Mouse (Mus musculus) embryonic facial prominence, embryonic 12.5 days (tissue): ENCODE results near the gene Olfr1360. TPM values are rescaled to one million over a fixed set of nuclear protein-coding genes. Genes with fewer than 3 reads are reported as not detected.

Source experiments
- ATAC-seq: fragments of 200-750 bp; cut with Nextera tagmentation; 2 replicates; pipeline ENCODE4 v1.8.0; 2017; ENCODE audit not compliant: insufficient number of reproducible peaks, insufficient read depth, low FRiP score, low TSS enrichment
- H3K27ac ChIP-seq: fragments of 300-500 bp; sonication (generic); 2 replicates; pipeline ENCODE4 v1.5.1; 2016; ENCODE audit warnings: mild to moderate bottlenecking
- H3K27me3 ChIP-seq: fragments of 300-500 bp; sonication (generic); 2 replicates; pipeline ENCODE4 v1.6.1; 2016; ENCODE audit warnings: mild to moderate bottlenecking, moderate library complexity
- H3K36me3 ChIP-seq: fragments of 300-500 bp; sonication (generic); 2 replicates; pipeline ENCODE4 v1.6.1; 2016; ENCODE audit warnings: mild to moderate bottlenecking
- H3K4me1 ChIP-seq: fragments of 300-500 bp; sonication (generic); 2 replicates; pipeline ENCODE4 v1.6.1; 2016
- H3K4me2 ChIP-seq: fragments of 300-500 bp; sonication (generic); replicated peaks from 2 replicates; pipeline ENCODE4 v1.6.1; 2016; ENCODE audit warnings: mild to moderate bottlenecking, moderate library complexity
- H3K4me3 ChIP-seq: fragments of 300-500 bp; sonication (generic); 2 replicates; pipeline ENCODE4 v1.5.1; 2016; ENCODE audit warnings: mild to moderate bottlenecking
- H3K9ac ChIP-seq: fragments of 300-500 bp; sonication (generic); 2 replicates; pipeline ENCODE4 v1.6.1; 2016; ENCODE audit warnings: mild to moderate bottlenecking, moderate library complexity
- H3K9me3 ChIP-seq: fragments of 300-500 bp; sonication (generic); 2 replicates; pipeline ENCODE4 v1.6.1; 2016; ENCODE audit warnings: mild to moderate bottlenecking, moderate library complexity
- WGBS: fragments of 180-500 bp; shearing (Covaris S2); methylation state at CpG from one replicate; pipeline ENCODE4 v1.1.7; 2016; 5-methylcytosine and 5-hydroxymethylcytosine counted together
- polyA plus RNA-seq: library from polyadenylated mRNA; unstranded; fragments of >200 nt; fragmentation: Nextera tagmentation; extraction: Ambion mirVana; gene quantifications from 2 replicates; pipeline ENCODE4 v1.2.1, GENCODE M21; 2016

Gene Olfr1360
- polyA plus RNA-seq, 1 experiment from 2014 or later, result not detected

DNA sequence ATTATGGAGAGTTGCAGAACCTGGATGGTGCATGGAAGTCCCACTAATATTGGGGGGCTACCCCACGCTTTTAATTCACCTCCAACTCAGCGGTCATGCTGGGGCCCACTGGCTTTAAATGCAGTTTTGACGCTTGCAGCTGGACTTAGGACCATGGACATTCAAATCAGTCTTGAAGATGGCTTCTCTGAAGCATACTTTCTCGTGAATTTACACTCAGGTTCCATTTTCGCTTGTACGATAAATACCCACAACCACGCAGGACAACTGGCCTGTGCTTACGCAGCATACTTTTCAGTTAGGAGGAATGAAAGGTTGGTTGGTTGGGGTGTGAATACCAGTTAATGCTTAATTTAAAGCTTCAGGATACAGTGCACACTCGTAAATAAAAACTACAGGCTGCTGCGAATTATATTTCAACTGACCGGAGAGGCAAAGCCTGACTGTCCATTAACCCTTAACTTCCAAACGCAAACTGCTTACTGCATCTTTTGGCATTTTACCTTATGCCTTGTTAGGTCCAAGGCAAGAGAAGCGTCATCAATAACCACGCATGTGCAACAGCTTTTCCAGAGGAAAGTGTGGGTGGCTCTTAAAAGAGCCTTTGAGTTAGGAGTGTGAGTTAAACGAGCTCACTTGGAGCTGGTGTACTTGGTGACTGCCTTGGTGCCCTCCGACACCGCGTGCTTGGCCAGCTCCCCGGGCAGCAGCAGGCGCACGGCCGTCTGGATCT lies 38.1 kb upstream of the Olfr1360 start:
- no peak for ATAC-seq
- Histone ChIP-seq H3K27me3 (no peaks in the 10 kb centered on the region), H3K4me3 (peak overlapping the region; percentile 49), H3K9me3 (no peaks in the 10 kb centered on the region), H3K36me3 (no peaks in the 10 kb centered on the region), H3K4me2 (peak overlapping the region; percentile 85), H3K4me1 (peaks cover 19% of the 10 kb centered on the region), H3K27ac (peak overlapping the region; percentile 98), H3K9ac (peak overlapping the region; percentile 66)
- under 1% methylated on average over 22 of the region's 22 CpGs for WGBS

DNA sequence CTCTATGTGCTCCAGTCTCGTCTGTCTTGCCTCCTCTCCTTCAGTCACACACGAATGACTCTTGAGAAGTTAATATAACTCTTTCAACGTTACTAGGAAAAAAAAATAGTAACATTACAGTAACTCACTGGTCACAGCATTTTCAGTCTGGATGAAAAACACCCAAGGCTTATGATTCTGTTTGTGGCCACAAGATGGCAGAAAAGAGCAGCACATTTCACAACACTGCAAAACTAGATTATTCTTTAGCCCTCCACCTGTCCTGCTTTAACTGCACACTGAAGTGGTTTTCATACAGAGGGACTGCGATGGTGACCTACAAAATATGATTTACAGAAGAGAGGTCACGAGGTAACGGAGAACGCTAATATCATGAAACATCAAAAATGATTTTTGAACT lies 37.5 kb upstream of the Olfr1360 start:
- H3K9me3 ChIP-seq, result no peaks in the 10 kb centered on the region
- peak overlapping the region; percentile 66 for H3K9ac ChIP-seq
- WGBS, result under 1% methylated on average over 7 of the region's 7 CpGs
- no peaks in the 10 kb centered on the region for H3K27me3 ChIP-seq
- peak overlapping the region; percentile 49 for H3K4me3 ChIP-seq
- no peaks in the 10 kb centered on the region for H3K36me3 ChIP-seq
- H3K27ac ChIP-seq, result peak overlapping the region; percentile 98
- peak overlapping the region; percentile 85 for H3K4me2 ChIP-seq
- peaks cover 18% of the 10 kb centered on the region; the same call in 1 of the 2 replicates for H3K4me1 ChIP-seq
- no peak for ATAC-seq

DNA sequence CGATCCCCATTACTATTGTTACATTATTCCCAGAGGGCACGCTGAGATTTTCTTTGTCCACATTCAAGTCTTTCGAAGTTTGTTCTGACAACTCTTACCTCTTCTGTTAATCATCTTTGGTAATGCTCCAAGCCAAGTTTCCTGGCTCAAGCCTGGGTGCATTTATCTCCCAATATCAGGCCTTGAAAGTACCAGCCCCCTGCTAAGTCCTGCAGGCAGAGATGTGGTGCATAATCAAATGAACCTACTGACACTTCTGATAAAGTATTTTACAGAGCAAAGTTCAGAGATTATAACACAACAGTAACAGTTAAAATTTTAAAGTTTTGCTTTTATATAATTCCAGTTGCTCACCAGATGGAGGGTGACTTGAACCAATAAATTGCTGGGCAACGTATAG lies 34.5 kb upstream of the Olfr1360 start:
- Histone ChIP-seq H3K4me3 (peak overlapping the region; percentile 43), H3K4me2 (peak overlapping the region; percentile 53), H3K27me3 (no peaks in the 10 kb centered on the region), H3K36me3 (no peaks in the 10 kb centered on the region), H3K4me1 (peaks cover 7% of the 10 kb centered on the region; the same call in 1 of the 2 replicates), H3K27ac (no peak overlapping the region), H3K9me3 (no peaks in the 10 kb centered on the region), H3K9ac (peak overlapping the region; percentile 45)
- 34% methylated on average over 4 of the region's 4 CpGs for WGBS
- ATAC-seq, result no peak

DNA sequence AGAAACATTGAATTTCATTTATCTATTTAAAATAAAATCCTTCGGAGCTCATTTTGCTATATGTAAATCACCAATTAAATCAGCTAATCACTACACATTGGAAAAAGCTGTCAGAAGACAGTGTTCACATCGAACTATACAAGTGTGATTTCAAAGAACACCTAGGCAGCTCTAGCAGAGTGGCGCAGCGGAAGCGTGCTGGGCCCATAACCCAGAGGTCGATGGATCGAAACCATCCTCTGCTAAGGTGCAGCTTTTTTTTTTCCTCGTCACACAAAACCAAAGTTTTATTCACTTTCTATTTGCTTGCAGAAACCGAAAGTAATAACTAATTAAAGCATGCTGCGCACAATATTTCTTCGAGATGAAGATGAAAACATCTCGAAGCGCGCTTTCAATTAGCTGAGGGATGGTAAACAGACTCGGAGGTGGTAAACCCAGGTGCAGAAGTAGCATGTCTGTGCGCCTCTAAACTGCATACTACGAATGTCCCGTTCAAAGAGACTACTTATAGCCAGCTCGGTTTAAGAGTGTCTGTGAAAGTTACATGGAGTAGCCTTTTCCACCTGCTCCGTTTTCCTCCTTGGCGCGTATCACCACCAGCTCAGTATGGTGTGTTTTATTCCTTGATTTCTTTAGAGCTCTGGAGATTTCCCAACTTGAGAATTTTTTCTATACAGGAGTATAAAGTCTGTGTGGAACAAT lies 33.8 kb upstream of the Olfr1360 start:
- peak overlapping the region; percentile 53 for H3K4me2 ChIP-seq
- no peaks in the 10 kb centered on the region for H3K27me3 ChIP-seq
- H3K27ac ChIP-seq, result no peak overlapping the region
- H3K36me3 ChIP-seq, result no peaks in the 10 kb centered on the region
- no peaks in the 10 kb centered on the region for H3K9me3 ChIP-seq
- H3K4me3 ChIP-seq, result peak overlapping the region; percentile 43
- WGBS, result 2% methylated on average over 22 of the region's 22 CpGs
- 0 out of 2 replicates have a peak, but pooled peaks have one; percentile 54 for ATAC-seq
- peaks cover 7% of the 10 kb centered on the region; the same call in 1 of the 2 replicates for H3K4me1 ChIP-seq
- H3K9ac ChIP-seq, result peak overlapping the region; percentile 45

DNA sequence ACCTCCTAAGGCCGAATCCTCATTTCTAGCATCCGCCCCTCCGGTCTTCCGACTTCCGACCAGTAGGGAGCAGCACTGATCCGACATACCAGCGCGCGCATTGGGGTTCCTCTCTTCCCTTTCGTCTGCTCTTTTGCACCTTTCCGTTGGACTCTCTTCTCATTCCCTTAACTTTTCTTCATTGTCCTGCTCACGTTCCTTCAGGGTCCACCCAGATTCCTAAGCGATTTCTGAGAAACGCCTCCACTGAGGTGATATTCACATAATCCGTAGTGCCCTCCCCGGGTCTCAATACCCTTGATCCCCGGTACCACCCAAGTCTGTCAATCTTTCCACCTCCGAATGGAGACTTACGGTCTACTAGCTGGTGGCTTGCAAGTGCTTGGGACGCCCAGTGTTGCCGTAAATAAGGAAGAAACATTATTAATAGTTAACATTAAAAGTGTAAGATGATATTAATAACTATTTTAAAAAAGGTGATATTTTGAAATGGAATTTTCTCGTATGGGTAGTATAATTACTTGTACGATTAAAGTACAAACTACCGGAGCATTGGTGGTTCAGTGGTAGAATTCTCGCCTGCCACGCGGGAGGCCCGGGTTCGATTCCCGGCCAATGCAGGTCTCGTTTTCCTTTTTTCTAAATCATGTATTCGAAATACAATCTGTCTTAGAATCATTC lies 33.0 kb upstream of the Olfr1360 start:
- no peaks in the 10 kb centered on the region for H3K36me3 ChIP-seq
- H3K27ac ChIP-seq, result peak overlapping the region; percentile 73
- H3K27me3 ChIP-seq, result no peaks in the 10 kb centered on the region
- peak overlapping the region; percentile 32 for H3K4me2 ChIP-seq
- peak overlapping the region; percentile 52 for H3K9ac ChIP-seq
- peak overlapping the region; percentile 58 for H3K4me3 ChIP-seq
- H3K4me1 ChIP-seq, result peaks cover 4% of the 10 kb centered on the region; the same call in 1 of the 2 replicates
- WGBS, result under 1% methylated on average over 32 of the region's 32 CpGs
- H3K9me3 ChIP-seq, result no peaks in the 10 kb centered on the region
- ATAC-seq, result peak; percentile 73

DNA sequence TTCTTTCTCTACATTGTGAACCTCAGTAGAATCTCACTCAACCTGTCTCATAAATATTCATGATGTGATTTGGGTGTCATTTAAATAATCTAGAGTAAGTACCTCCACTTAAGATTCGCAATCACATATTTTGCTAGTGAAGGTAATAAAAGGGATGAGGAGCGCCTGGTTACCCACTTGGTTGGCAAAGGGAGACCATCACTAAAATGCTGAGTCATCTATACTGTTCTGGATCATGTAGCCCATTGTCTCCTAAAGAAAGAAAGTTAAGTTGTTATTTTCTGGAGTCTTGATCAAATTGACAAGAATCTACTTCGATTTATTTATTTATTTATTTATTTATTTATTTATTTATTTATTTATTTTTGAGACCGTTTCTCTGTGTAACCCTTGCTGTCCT lies 29.5 kb upstream of the Olfr1360 start:
- H3K4me3 ChIP-seq, result no peak overlapping the region
- H3K4me2 ChIP-seq, result no peak overlapping the region
- H3K27ac ChIP-seq, result no peak overlapping the region
- H3K36me3 ChIP-seq, result no peaks in the 10 kb centered on the region
- ATAC-seq, result no peak
- no peaks in the 10 kb centered on the region for H3K9me3 ChIP-seq
- H3K4me1 ChIP-seq, result no peaks in the 10 kb centered on the region
- H3K9ac ChIP-seq, result no peak overlapping the region
- WGBS, result 77% methylated on average over 4 of the region's 4 CpGs
- no peaks in the 10 kb centered on the region for H3K27me3 ChIP-seq

DNA sequence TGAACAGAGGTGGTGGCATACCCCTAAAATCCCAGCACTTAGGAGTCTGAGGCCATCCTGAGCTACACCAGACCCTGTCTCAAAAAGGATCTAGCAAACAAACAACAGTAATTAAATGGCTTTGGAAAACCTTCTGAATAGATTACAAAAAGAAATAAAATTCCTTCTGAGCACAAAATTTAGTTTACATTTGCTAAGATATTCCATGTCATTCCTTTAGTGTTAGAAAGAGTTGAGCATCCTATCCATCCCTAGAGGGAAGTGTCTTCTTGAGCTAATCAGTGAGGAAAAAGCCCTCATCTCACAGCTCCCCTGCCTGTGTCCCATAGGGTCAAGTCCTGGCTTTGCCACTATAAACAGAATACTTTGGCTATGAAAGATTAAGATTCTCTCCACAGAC lies 20.6 kb upstream of the Olfr1360 start, which contains the start of gene Olfr1359:
Olfr1359 (plus strand) TSS at position 301 of the 400 bp plus-strand sequence.
- Histone ChIP-seq H3K27ac (no peak within 1 kb of the TSS), H3K36me3 (no peaks in the 10 kb centered on the region), H3K9ac (no peak within 1 kb of the TSS), H3K4me3 (no peak within 1 kb of the TSS), H3K27me3 (no peaks in the 10 kb centered on the region), H3K4me2 (no peak within 1 kb of the TSS), H3K9me3 (no peaks in the 10 kb centered on the region), H3K4me1 (no peaks in the 10 kb centered on the region)
- ATAC-seq, result no peak

DNA sequence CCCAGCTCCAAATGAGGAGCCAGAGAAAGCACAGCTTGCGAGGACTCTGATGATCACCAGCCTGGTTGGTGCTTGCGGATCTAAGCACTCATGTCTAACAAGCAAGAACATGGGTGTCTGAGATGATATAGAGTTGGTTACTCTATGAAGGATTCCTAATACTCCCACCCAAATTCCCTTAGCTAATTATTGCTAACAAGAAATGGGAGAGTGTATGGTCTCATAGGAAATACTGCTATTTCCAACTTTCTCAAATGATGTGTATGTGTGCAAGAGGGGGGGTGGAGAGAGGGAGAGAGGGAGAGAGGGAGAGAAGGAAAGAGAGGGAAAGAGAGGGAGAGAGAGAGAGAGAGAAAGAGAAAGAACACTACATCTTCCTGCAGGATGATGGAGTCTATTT lies 13.9 kb downstream of the Olfr1360 start, which contains the start of gene Olfr1361:
Olfr1361 (minus strand) TSS at position 101 of the 400 bp plus-strand sequence.
- Histone ChIP-seq H3K4me3 (no peak within 1 kb of the TSS), H3K27me3 (no peaks in the 10 kb centered on the region), H3K36me3 (no peaks in the 10 kb centered on the region), H3K9me3 (no peaks in the 10 kb centered on the region), H3K4me2 (no peak within 1 kb of the TSS), H3K4me1 (no peaks in the 10 kb centered on the region), H3K27ac (no peak within 1 kb of the TSS), H3K9ac (no peak within 1 kb of the TSS)
- WGBS, result 42% methylated on average over 2 of the region's 2 CpGs
- no peak for ATAC-seq

DNA sequence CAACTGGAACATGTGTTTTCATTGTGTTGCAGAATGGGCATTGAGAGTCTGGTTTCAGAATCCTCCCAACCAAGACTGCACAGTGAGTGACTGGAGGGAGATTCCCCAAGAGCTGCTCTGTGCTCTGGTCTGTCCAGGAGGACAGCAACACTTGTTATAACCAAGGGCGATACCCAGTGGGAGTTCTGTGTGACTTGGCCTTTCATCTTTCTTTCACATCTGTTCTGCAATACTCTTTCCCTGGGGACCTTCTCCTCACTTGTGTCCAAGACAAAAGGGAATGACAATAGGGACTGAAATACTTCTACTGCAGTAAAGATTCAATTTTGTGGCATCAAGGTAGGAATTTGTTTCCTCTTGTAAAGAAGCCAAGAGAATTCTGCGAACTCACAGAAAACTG lies 34.8 kb downstream of the Olfr1360 start, which contains the start of gene Olfr11:
Olfr11 (minus strand) TSS at position 101 of the 400 bp plus-strand sequence.
- ATAC-seq, result no peak
- H3K4me2 ChIP-seq, result no peak within 1 kb of the TSS
- H3K9me3 ChIP-seq, result no peaks in the 10 kb centered on the region
- no peaks in the 10 kb centered on the region for H3K36me3 ChIP-seq
- no peaks in the 10 kb centered on the region for H3K4me1 ChIP-seq
- H3K27me3 ChIP-seq, result no peaks in the 10 kb centered on the region
- no peak within 1 kb of the TSS for H3K27ac ChIP-seq
- no peak within 1 kb of the TSS for H3K4me3 ChIP-seq
- H3K9ac ChIP-seq, result no peak within 1 kb of the TSS
- 79% methylated on average over 2 of the region's 2 CpGs for WGBS
